Mouse (Mus musculus): ENCODE data around the gene Atp5g1. TPM values are rescaled to one million over a fixed set of nuclear protein-coding genes. Genes with fewer than 3 reads are reported as not detected.
"Not testable (repeated sequence)": the region's sequence is repeated elsewhere in the genome, so short reads cannot be mapped to it uniquely, and the experiment has no call there.

The Atp5g1 gene
- polyA plus RNA-seq (2015; fragmentation: Nextera tagmentation; extraction: Ambion mirVana) = 424 and 500 TPM in 2 replicates

GRCm38 (mm10) chr11:96075509-96076220, at the start of gene Atp5g1:
Atp5g1 (minus strand) TSS chr11:96075670.
- Histone ChIP-seq H3K4me3 (peak within 1 kb of the TSS; percentile 81), H3K4me1 (peaks cover 14% of the 10 kb centered on the region), H3K27ac (peak within 1 kb of the TSS; percentile 64; the same call in 1 of the 2 replicates), H3K27me3 (no peaks in the 10 kb centered on the region), H3K9me3 (no peaks in the 10 kb centered on the region), H3K9ac (peak within 1 kb of the TSS; percentile 83), H3K4me2 (replicated peaks) (peak within 1 kb of the TSS; percentile 92), H3K36me3 (peaks cover 24% of the 10 kb centered on the region)
- peak; percentile 97 for ATAC-seq (ENCODE audit: low FRiP score, low read depth)
- under 1% methylated on average over 37 of the region's 37 CpGs for WGBS

GRCm38 (mm10) chr11:96124052-96124914, 48.8 kb upstream of the Atp5g1 start:
- Histone ChIP-seq H3K9me3 (no peaks in the 10 kb centered on the region), H3K4me2 (replicated peaks) (peak overlapping the region; percentile 78), H3K27me3 (peaks cover 61% of the 10 kb centered on the region), H3K4me3 (peak overlapping the region; percentile 46), H3K36me3 (no peaks in the 10 kb centered on the region), H3K4me1 (peaks cover 13% of the 10 kb centered on the region; the same call in 1 of the 2 replicates), H3K27ac (no peak overlapping the region), H3K9ac (peak overlapping the region; percentile 53; the same call in 1 of the 2 replicates)
- ATAC-seq (ENCODE audit: low FRiP score, low read depth) = no peak
- 2% methylated on average over 45 of the region's 45 CpGs for WGBS

DNA sequence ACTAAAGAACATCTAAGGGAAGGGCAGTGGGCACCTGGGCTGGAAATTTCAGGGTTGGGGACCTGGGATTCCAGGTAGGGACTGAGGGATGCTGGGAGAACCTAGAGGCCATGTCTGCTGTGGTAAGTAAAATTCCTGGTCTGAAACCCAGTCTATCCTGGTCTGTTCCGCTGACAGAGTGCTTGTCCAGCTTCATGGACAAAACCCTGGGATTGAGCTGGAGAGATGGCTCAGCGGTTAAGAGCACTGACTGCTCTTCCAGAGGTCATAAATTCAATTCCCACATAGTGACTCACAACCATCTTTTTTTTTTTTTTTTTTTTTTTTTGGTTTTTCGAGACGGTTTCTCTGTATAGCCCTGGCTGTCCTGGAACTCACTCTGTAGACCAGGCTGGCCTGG, 47.3 kb upstream of the Atp5g1 start:
- H3K4me1 ChIP-seq = peaks cover 13% of the 10 kb centered on the region; the same call in 1 of the 2 replicates
- peaks cover 61% of the 10 kb centered on the region for H3K27me3 ChIP-seq
- 77% methylated on average over 4 of the region's 4 CpGs for WGBS

GRCm38 (mm10) chr11:96119401-96119800, 43.9 kb upstream of the Atp5g1 start:
- 51% methylated on average over 3 of the region's 3 CpGs for WGBS
- H3K9me3 ChIP-seq = no peaks in the 10 kb centered on the region
- H3K4me2 ChIP-seq (replicated peaks) = no peak overlapping the region
- H3K9ac ChIP-seq = no peak overlapping the region
- H3K27ac ChIP-seq = no peak overlapping the region
- no peak overlapping the region for H3K4me3 ChIP-seq
- H3K36me3 ChIP-seq = no peaks in the 10 kb centered on the region
- H3K4me1 ChIP-seq = peaks cover 8% of the 10 kb centered on the region; the same call in 1 of the 2 replicates
- ATAC-seq (ENCODE audit: low FRiP score, low read depth) = no peak
- H3K27me3 ChIP-seq = peaks cover 38% of the 10 kb centered on the region

More for the DNA sequence above, 47.3 kb upstream of the Atp5g1 start:
- ATAC-seq (ENCODE audit: low FRiP score, low read depth); H3K27ac ChIP-seq; H3K9ac ChIP-seq; H3K36me3 ChIP-seq; H3K9me3 ChIP-seq; H3K4me2 ChIP-seq (replicated peaks); H3K4me3 ChIP-seq: not testable (repeated sequence)

- H3K27me3 ChIP-seq = peaks cover 17% of the 10 kb centered on the region
- H3K4me1 ChIP-seq; H3K9me3 ChIP-seq; H3K27ac ChIP-seq; H3K4me3 ChIP-seq; ATAC-seq (ENCODE audit: low FRiP score, low read depth); H3K4me2 ChIP-seq (replicated peaks); H3K9ac ChIP-seq; H3K36me3 ChIP-seq: not testable (repeated sequence)
- 86% methylated on average over 3 of the region's 3 CpGs for WGBS
Observed at GRCm38 (mm10) chr11:96116925-96117324, 41.5 kb upstream of the Atp5g1 start.

GRCm38 (mm10) chr11:96116116-96116515, 40.6 kb upstream of the Atp5g1 start:
- H3K9me3 ChIP-seq = no peaks in the 10 kb centered on the region

GRCm38 (mm10) chr11:96115416-96115815, 39.9 kb upstream of the Atp5g1 start:
- H3K9me3 ChIP-seq = no peaks in the 10 kb centered on the region
- no peaks in the 10 kb centered on the region for H3K36me3 ChIP-seq
- no peak overlapping the region for H3K27ac ChIP-seq
- H3K9ac ChIP-seq = no peak overlapping the region
- WGBS = 92% methylated on average over 6 of the region's 6 CpGs
- ATAC-seq (ENCODE audit: low FRiP score, low read depth) = no peak
- H3K4me2 ChIP-seq (replicated peaks) = no peak overlapping the region
- peaks cover 4% of the 10 kb centered on the region; the same call in 1 of the 2 replicates for H3K27me3 ChIP-seq
- H3K4me1 ChIP-seq = no peaks in the 10 kb centered on the region
- H3K4me3 ChIP-seq = no peak overlapping the region

More at GRCm38 (mm10) chr11:96116116-96116515, 40.6 kb upstream of the Atp5g1 start:
- ATAC-seq (ENCODE audit: low FRiP score, low read depth) = no peak
- 83% methylated on average over 3 of the region's 3 CpGs for WGBS
- Histone ChIP-seq H3K4me2 (replicated peaks) (no peak overlapping the region), H3K36me3 (no peaks in the 10 kb centered on the region), H3K27me3 (peaks cover 8% of the 10 kb centered on the region), H3K4me3 (no peak overlapping the region), H3K9ac (no peak overlapping the region), H3K27ac (no peak overlapping the region), H3K4me1 (no peaks in the 10 kb centered on the region)

DNA sequence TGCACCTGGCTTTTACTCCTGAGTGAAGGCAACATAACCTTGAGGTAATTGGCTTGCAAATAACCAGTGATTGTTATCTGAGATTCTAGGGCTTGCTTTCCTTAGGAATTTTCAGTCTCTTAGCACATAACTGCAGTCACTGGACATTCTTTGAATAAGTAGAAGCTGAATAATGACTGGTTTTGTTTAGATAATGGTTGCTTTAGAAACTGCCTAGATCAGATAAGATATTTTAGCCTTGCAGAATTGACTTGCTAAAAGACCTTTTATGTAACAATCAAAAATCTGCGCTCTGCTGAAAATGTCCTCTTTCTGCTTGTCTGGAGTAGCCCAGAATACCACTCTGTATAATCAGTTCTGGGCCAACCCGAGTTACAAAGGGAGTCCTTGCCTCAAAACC, 38.6 kb upstream of the Atp5g1 start:
- 61% methylated on average over 2 of the region's 2 CpGs for WGBS
- no peaks in the 10 kb centered on the region for H3K9me3 ChIP-seq

GRCm38 (mm10) chr11:96111751-96112150, 36.3 kb upstream of the Atp5g1 start, which contains the start of gene Calcoco2:
Calcoco2 (minus strand) TSS chr11:96111964.
- WGBS = 43% methylated on average over 14 of the region's 14 CpGs
- H3K9ac ChIP-seq = no peak within 1 kb of the TSS
- H3K9me3 ChIP-seq = no peaks in the 10 kb centered on the region
- ATAC-seq (ENCODE audit: low FRiP score, low read depth) = no peak
- no peak within 1 kb of the TSS for H3K4me2 ChIP-seq (replicated peaks)
- H3K36me3 ChIP-seq = no peaks in the 10 kb centered on the region
- H3K4me3 ChIP-seq = no peak within 1 kb of the TSS
- H3K4me1 ChIP-seq = no peaks in the 10 kb centered on the region
- no peaks in the 10 kb centered on the region; the same call in 1 of the 2 replicates for H3K27me3 ChIP-seq
- no peak within 1 kb of the TSS for H3K27ac ChIP-seq

More for the DNA sequence above, 38.6 kb upstream of the Atp5g1 start:
- H3K27ac ChIP-seq = no peak overlapping the region
- no peak overlapping the region for H3K4me3 ChIP-seq
- no peak overlapping the region for H3K4me2 ChIP-seq (replicated peaks)
- no peaks in the 10 kb centered on the region for H3K36me3 ChIP-seq
- ATAC-seq (ENCODE audit: low FRiP score, low read depth) = no peak
- no peaks in the 10 kb centered on the region for H3K4me1 ChIP-seq
- H3K27me3 ChIP-seq = no peaks in the 10 kb centered on the region; the same call in 1 of the 2 replicates
- no peak overlapping the region for H3K9ac ChIP-seq

DNA sequence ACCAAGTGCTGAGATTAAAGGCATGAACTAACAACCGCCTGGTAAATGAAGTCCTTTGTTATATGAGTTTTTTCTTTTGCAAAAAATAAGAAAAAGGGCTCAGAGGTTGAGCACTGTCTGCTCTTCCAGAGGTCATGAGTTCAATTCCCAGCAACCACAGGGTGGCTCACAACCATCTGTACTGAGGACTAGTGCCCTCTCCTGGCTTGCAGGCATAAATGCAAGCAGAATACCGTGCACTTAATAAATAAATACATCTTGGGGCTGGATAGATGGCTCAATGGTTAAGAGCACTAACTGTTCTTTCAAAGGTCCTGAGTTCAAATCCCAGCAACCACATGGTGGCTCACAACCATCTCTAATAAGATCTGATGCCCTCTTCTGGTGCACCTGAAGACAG, 35.5 kb upstream of the Atp5g1 start:
- H3K4me2 ChIP-seq (replicated peaks); H3K4me3 ChIP-seq; H3K27ac ChIP-seq; H3K27me3 ChIP-seq; H3K9me3 ChIP-seq; H3K9ac ChIP-seq; ATAC-seq (ENCODE audit: low FRiP score, low read depth); H3K36me3 ChIP-seq; H3K4me1 ChIP-seq: not testable (repeated sequence)
- WGBS = 53% methylated on average over 2 of the region's 2 CpGs

DNA sequence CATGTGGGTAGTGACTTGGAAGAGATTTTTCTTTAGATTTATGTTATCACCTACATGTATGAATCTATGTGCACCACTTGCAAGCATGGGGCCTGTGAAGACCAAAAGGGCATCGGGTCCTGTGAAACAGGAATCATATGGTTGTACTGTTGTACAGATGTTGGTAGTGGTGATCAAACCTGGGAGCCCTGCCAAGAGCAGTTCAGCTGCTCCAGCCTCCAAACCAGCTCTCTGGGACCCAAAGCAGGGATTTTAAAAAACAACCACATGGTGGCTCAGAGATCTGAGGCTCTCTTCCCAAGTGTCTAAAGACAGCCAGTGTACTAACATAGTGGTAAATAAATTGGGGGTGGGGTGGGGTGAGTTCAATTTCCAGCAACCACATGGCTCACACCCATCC, 32.9 kb upstream of the Atp5g1 start:
- H3K27ac ChIP-seq = no peak overlapping the region
- H3K4me3 ChIP-seq = no peak overlapping the region
- H3K27me3 ChIP-seq = no peaks in the 10 kb centered on the region
- no peaks in the 10 kb centered on the region for H3K4me1 ChIP-seq
- WGBS = 52% methylated on average over 1 of the region's 1 CpGs
- no peak overlapping the region for H3K4me2 ChIP-seq (replicated peaks)
- H3K9me3 ChIP-seq = no peaks in the 10 kb centered on the region
- H3K36me3 ChIP-seq = no peaks in the 10 kb centered on the region
- no peak overlapping the region for H3K9ac ChIP-seq
- no peak for ATAC-seq (ENCODE audit: low FRiP score, low read depth)

DNA sequence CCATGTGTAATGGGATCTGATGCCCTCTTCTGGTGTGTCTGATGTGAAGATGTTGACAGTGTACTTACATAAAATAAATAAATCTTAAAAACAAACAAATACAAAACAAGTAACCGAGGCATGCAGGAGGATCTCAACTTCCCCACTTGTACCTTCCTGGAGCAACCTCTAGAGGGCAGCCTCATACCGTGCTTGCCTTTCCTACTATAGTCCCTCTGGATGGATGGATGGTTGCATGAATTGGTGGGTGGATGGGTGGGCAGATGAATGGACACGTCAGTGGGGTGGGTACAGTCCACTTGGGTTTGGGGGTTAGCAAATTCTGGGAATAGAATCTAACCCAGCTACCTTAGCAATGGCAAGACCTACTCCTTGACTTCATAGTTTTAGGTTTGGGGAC, 17.9 kb upstream of the Atp5g1 start:
- no peak for ATAC-seq (ENCODE audit: low FRiP score, low read depth)
- Histone ChIP-seq H3K4me3 (no peak overlapping the region), H3K9me3 (no peaks in the 10 kb centered on the region)

More for the DNA sequence above, 17.9 kb upstream of the Atp5g1 start:
- Histone ChIP-seq H3K36me3 (no peaks in the 10 kb centered on the region), H3K9ac (no peak overlapping the region), H3K27ac (no peak overlapping the region), H3K27me3 (peaks cover 3% of the 10 kb centered on the region; the same call in 1 of the 2 replicates), H3K4me2 (replicated peaks) (no peak overlapping the region), H3K4me1 (no peaks in the 10 kb centered on the region)
- 16% methylated on average over 3 of the region's 3 CpGs for WGBS

Measured in limb, embryonic 13.5 days (tissue).